Mouse (Mus musculus) bone marrow macrophage, adult 2 months (primary cell): Measurements from ENCODE around the gene Rpl36.

ENCODE experiments used
- CTCF ChIP-seq: IDR thresholded peaks from 2 replicates; pipeline ENCODE4 v1.5.1; 2012; ENCODE audit warnings: low read depth, mild to moderate bottlenecking, low read length, moderate library complexity
- POLR2A ChIP-seq: IDR thresholded peaks from 2 replicates; pipeline ENCODE4 v1.6.1; 2012; ENCODE audit warnings: mild to moderate bottlenecking, low read depth, low read length, borderline replicate concordance

DNA sequence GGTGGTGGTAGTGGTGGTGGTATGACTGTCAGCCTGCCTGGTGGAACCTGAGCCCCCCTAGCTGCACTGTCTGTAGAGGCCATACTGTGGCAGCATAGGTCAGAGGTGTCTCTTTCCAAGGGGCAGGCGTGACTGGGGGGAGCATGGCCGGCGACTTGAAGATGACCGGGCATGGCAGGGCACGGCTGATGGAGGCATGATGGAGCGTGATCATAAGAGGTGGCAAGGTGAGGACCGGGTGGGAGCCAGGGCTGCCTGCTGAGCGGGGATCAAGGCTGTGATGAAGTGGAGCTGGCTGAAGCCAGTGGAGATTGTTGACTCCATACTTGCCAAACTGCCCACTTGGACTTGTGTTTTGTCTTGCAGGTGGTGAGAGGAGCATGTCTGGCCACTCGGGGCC lies 7.8 kb upstream of the Rpl36 start:
- TF ChIP-seq POLR2A (no peak), CTCF (no peak)
